Mouse (Mus musculus) spleen, postnatal 4 days (tissue): ENCODE data around the gene Hmx1.

Experiments used
- DNase-seq, 2 experiments: peaks; one replicate each; pipeline ENCODE4 v3.0.0; 2022; ENCODE audit warnings: low spot score in 2 of 2

Hmx1 gene

GRCm38 (mm10) chr5:35398310-35398910 is 9.5 kb downstream of the Hmx1 start:
- DNase-seq, result no peak

GRCm38 (mm10) chr5:35399061-35399460 is 10.2 kb downstream of the Hmx1 start:
- DNase-seq, result no peak

- DNase-seq, result no peak
Measured at GRCm38 (mm10) chr5:35399704-35400320, 10.9 kb downstream of the Hmx1 start.

- DNase-seq, result no peak
Measured at GRCm38 (mm10) chr5:35401240-35401639, 12.3 kb downstream of the Hmx1 start.

- no peak for DNase-seq
Measured at GRCm38 (mm10) chr5:35407411-35407930, 18.6 kb downstream of the Hmx1 start.

- DNase-seq, result no peak
Measured at GRCm38 (mm10) chr5:35411028-35411427, 22.1 kb downstream of the Hmx1 start.

- no peak for DNase-seq
Measured at GRCm38 (mm10) chr5:35412833-35413232, 23.9 kb downstream of the Hmx1 start.

GRCm38 (mm10) chr5:35417707-35418106 is 28.8 kb downstream of the Hmx1 start:
- no peak for DNase-seq

GRCm38 (mm10) chr5:35421622-35422021 is 32.7 kb downstream of the Hmx1 start:
- DNase-seq, result no peak

- no peak for DNase-seq
Measured at GRCm38 (mm10) chr5:35425218-35425617, 36.3 kb downstream of the Hmx1 start.

GRCm38 (mm10) chr5:35427901-35428300 is 39.0 kb downstream of the Hmx1 start:
- DNase-seq, result no peak

- DNase-seq, result no peak
Measured at GRCm38 (mm10) chr5:35428421-35428820, 39.5 kb downstream of the Hmx1 start.

GRCm38 (mm10) chr5:35432098-35432497 is 43.2 kb downstream of the Hmx1 start:
- DNase-seq, result no peak

- DNase-seq, result no peak
Measured at GRCm38 (mm10) chr5:35434038-35434437, 45.1 kb downstream of the Hmx1 start.

- DNase-seq, result no peak
Measured at GRCm38 (mm10) chr5:35434703-35435102, 45.8 kb downstream of the Hmx1 start.

- DNase-seq, result no peak
Measured at GRCm38 (mm10) chr5:35438805-35439204, 49.9 kb downstream of the Hmx1 start.

- no peak for DNase-seq
Measured at GRCm38 (mm10) chr5:35440459-35440858, 51.6 kb downstream of the Hmx1 start.

- no peak for DNase-seq
Measured at GRCm38 (mm10) chr5:35441411-35441810, 52.5 kb downstream of the Hmx1 start.

GRCm38 (mm10) chr5:35444731-35445130 is 55.8 kb downstream of the Hmx1 start:
- no peak for DNase-seq

GRCm38 (mm10) chr5:35447656-35448443 is 58.9 kb downstream of the Hmx1 start:
- no peak for DNase-seq
